Mouse (Mus musculus): ENCODE data around the gene Adprhl2. TPM values are rescaled to one million over a fixed set of nuclear protein-coding genes. Genes with fewer than 3 reads are reported as not detected.

Gene Adprhl2
- polyA plus RNA-seq, 1 experiment from 2014 or later, result 42.1 TPM

DNA sequence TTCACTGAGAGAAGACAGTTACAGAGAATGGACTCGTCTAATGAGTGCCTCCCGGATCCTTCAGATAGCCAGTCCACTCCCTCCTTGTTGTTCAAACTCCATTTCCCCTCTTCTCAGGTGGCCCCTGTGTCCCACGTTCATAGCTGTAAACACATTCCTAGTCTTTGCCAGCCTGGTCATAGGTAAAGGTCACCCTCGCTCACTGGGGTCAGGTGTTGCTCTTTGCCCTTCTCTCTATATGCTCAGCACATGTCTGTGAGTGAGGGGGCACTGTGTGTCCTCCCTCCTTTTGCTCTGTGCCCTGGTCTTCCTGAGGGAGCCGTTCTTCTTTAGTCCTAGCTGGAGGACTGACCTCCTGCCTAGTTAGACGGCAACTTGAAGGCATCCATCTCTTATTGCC lies 1.7 kb downstream of the Adprhl2 start:
- Histone ChIP-seq H3K36me3 (ENCODE audit: insufficient read depth, low read length) (peaks cover 7% of the 10 kb centered on the region; the same call in 1 of the 2 replicates), H3K9ac (replicated peaks; ENCODE audit: low read depth) (no peak overlapping the region), H3K4me1 (ENCODE audit: insufficient read depth, low read depth, low read length) (0 out of 2 replicates have a peak, but pooled peaks cover 8% of the 10 kb centered on the region), H3K9me3 (ENCODE audit: low read length) (no peaks in the 10 kb centered on the region), H3K4me2 (replicated peaks; ENCODE audit: low read depth, low read length) (no peak overlapping the region), H3K27me3 (replicated peaks; ENCODE audit: insufficient read depth, low read length) (no peaks in the 10 kb centered on the region), H3K27ac (ENCODE audit: low read length) (no peak overlapping the region), H3K4me3 (ENCODE audit: low read depth, low read length) (no peak overlapping the region)
- DNase-seq (ENCODE audit: low spot score) (no peak), ATAC-seq (no peak)
- TF ChIP-seq EP300 (IDR thresholded peaks at IDR 0.05) (no peak), CTCF (IDR thresholded peaks at IDR 0.05) (no peak)
- WGBS, result 83% methylated on average over 6 of the region's 6 CpGs

DNA sequence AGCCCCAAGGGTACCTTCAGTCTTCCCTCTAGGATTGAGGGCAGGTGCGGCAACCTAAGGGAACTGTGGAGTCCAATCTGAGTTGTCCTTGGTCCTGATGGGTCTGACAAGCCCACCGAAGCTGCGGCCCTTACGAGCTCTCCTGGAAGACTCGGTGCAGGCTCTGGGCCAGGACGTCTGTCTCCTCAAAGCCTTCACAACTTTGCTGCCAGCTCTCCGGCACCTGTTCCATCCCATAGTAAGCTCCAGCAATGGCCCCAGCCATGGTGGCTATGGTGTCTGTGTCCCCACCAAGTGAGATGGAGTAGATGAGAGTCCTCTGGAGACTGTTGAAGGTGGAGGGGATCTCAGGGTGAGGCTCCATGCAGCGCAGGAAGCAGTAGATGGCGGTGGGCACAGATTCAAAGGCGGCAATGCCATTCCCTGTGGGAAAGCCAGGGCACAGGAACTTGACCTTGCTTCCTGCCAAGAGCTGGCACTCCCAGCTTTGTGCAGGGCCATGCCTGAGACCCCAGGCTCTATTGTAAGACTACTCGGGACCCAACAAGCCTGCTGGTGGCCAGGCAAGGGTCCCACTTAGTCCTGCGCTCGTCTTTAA lies 5.0 kb downstream of the Adprhl2 start:
- no peak for ATAC-seq
- H3K4me1 ChIP-seq (ENCODE audit: insufficient read depth, low read depth, low read length), result 0 out of 2 replicates have a peak, but pooled peaks cover 8% of the 10 kb centered on the region

DNA sequence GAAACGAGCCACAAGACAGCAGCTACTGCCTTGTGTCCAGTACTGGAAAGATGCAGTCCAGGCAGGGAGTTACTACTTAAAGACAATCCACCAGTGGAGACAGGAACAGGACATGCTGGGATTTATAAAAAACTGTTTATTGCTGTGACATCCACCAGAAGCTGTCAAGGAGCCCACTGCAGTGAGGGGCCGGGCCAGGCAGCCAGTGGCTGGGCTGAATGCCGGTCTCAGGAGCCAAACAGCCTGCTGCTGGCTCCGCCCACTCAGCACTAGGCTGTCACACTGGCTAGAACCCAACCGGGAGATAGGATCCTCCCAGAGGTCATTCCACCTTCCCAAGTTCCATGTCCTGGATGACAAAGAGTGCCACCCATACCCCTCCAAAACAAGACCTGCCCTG lies 5.6 kb downstream of the Adprhl2 start:
- Histone ChIP-seq H3K36me3 (ENCODE audit: insufficient read depth, low read length) (peaks cover 7% of the 10 kb centered on the region; the same call in 1 of the 2 replicates), H3K4me3 (ENCODE audit: low read depth, low read length) (no peak overlapping the region), H3K4me2 (replicated peaks; ENCODE audit: low read depth, low read length) (no peak overlapping the region), H3K4me1 (ENCODE audit: insufficient read depth, low read depth, low read length) (0 out of 2 replicates have a peak, but pooled peaks cover 8% of the 10 kb centered on the region), H3K9me3 (ENCODE audit: low read length) (no peaks in the 10 kb centered on the region), H3K27ac (ENCODE audit: low read length) (no peak overlapping the region), H3K27me3 (replicated peaks; ENCODE audit: insufficient read depth, low read length) (no peaks in the 10 kb centered on the region), H3K9ac (replicated peaks; ENCODE audit: low read depth) (no peak overlapping the region)
- no peak for ATAC-seq
- 34% methylated on average over 5 of the region's 5 CpGs for WGBS
- no peak for TF ChIP-seq EP300 (IDR thresholded peaks at IDR 0.05)
- TF ChIP-seq CTCF (IDR thresholded peaks at IDR 0.05), result no peak
- no peak for DNase-seq (ENCODE audit: low spot score)

More for the DNA sequence above, 5.0 kb downstream of the Adprhl2 start:
- WGBS, result 86% methylated on average over 13 of the region's 13 CpGs
- H3K27me3 ChIP-seq (replicated peaks; ENCODE audit: insufficient read depth, low read length), result no peaks in the 10 kb centered on the region
- peaks cover 7% of the 10 kb centered on the region; the same call in 1 of the 2 replicates for H3K36me3 ChIP-seq (ENCODE audit: insufficient read depth, low read length)
- no peaks in the 10 kb centered on the region for H3K9me3 ChIP-seq (ENCODE audit: low read length)
- no peak overlapping the region for H3K4me2 ChIP-seq (replicated peaks; ENCODE audit: low read depth, low read length)
- TF ChIP-seq EP300 (IDR thresholded peaks at IDR 0.05), result no peak
- TF ChIP-seq CTCF (IDR thresholded peaks at IDR 0.05), result no peak
- DNase-seq (ENCODE audit: low spot score), result no peak
- H3K4me3 ChIP-seq (ENCODE audit: low read depth, low read length), result no peak overlapping the region
- no peak overlapping the region for H3K27ac ChIP-seq (ENCODE audit: low read length)
- no peak overlapping the region for H3K9ac ChIP-seq (replicated peaks; ENCODE audit: low read depth)

DNA sequence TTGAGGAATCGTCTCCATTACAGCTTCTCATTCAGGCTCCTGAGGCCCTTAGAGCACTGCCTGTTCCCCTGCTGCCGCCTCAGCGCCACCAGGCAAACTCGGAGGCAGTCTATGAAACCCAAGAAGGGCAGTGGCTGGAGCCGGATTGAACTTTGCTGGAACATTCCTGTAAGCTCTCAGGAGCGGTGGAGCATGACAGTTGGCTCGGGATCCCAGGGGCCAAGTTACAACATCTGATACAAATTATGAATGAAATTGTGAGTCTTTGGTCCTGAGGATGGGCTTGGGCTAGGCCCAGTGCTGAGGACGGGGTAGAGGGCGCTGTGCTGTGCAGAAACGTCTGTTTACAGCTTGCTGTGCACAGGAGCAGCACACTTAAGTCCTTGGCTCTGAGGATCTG lies 7.1 kb downstream of the Adprhl2 start:
- TF ChIP-seq EP300 (IDR thresholded peaks at IDR 0.05) (no peak), CTCF (IDR thresholded peaks at IDR 0.05) (no peak; the same call in 1 of the 2 replicates)

DNA sequence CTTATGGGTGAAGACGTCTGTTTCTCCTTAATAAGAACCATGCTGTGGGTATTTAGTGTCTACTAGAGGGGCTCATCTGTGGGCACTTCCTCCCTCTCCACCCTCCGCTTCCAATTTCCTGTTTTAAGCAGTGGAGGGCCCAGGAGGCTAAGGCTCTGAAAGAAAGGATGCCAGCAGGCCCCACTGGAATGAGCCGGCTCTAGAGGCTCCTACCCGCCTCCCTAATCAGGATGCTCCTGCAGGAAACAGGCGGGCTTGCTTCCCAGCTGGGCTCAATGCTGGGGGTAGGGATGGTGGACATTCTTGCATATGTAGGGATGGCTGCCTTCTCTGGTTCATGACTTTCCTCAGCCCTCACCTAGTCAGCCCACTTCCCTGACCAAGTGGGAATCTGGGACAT lies 8.3 kb downstream of the Adprhl2 start:
- no peaks in the 10 kb centered on the region for H3K9me3 ChIP-seq (ENCODE audit: low read length)
- H3K27ac ChIP-seq (ENCODE audit: low read length), result no peak overlapping the region
- no peaks in the 10 kb centered on the region for H3K27me3 ChIP-seq (replicated peaks; ENCODE audit: insufficient read depth, low read length)
- TF ChIP-seq EP300 (IDR thresholded peaks at IDR 0.05) (no peak), CTCF (IDR thresholded peaks at IDR 0.05) (no peak)
- ATAC-seq (no peak), DNase-seq (ENCODE audit: low spot score) (no peak)
- H3K36me3 ChIP-seq (ENCODE audit: insufficient read depth, low read length), result peaks cover 7% of the 10 kb centered on the region; the same call in 1 of the 2 replicates
- no peak overlapping the region for H3K4me3 ChIP-seq (ENCODE audit: low read depth, low read length)
- WGBS, result 43% methylated on average over 5 of the region's 5 CpGs
- no peak overlapping the region for H3K9ac ChIP-seq (replicated peaks; ENCODE audit: low read depth)
- no peak overlapping the region for H3K4me2 ChIP-seq (replicated peaks; ENCODE audit: low read depth, low read length)
- no peaks in the 10 kb centered on the region for H3K4me1 ChIP-seq (ENCODE audit: insufficient read depth, low read depth, low read length)

More for the DNA sequence above, 7.1 kb downstream of the Adprhl2 start:
- ATAC-seq (no peak), DNase-seq (ENCODE audit: low spot score) (no peak)
- H3K9me3 ChIP-seq (ENCODE audit: low read length), result no peaks in the 10 kb centered on the region
- H3K4me2 ChIP-seq (replicated peaks; ENCODE audit: low read depth, low read length), result no peak overlapping the region
- H3K27ac ChIP-seq (ENCODE audit: low read length), result no peak overlapping the region
- H3K36me3 ChIP-seq (ENCODE audit: insufficient read depth, low read length), result peaks cover 7% of the 10 kb centered on the region; the same call in 1 of the 2 replicates
- H3K9ac ChIP-seq (replicated peaks; ENCODE audit: low read depth), result no peak overlapping the region
- H3K27me3 ChIP-seq (replicated peaks; ENCODE audit: insufficient read depth, low read length), result no peaks in the 10 kb centered on the region
- WGBS, result 68% methylated on average over 10 of the region's 10 CpGs
- no peak overlapping the region for H3K4me3 ChIP-seq (ENCODE audit: low read depth, low read length)
- H3K4me1 ChIP-seq (ENCODE audit: insufficient read depth, low read depth, low read length), result no peaks in the 10 kb centered on the region

DNA sequence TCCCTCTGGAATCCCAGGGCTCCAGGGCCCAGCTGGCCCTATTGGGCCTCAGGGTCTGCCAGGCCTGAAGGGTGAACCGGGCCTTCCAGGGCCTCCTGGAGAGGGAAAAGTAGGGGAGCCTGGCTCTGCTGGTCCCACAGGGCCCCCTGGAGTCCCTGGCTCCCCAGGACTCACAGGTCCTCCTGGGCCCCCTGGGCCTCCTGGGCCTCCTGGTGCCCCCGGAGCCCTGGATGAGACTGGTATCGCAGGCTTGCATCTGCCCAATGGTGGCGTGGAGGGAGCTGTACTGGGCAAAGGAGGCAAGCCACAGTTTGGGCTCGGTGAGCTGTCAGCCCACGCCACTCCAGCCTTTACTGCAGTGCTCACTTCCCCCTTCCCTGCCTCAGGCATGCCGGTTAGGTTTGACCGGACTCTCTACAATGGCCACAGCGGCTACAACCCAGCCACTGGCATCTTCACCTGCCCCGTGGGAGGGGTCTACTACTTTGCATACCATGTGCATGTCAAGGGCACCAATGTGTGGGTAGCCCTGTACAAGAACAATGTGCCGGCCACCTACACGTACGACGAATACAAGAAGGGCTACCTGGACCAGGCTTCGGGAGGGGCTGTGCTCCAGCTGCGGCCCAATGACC lies 9.8 kb downstream of the Adprhl2 start:
- Histone ChIP-seq H3K36me3 (ENCODE audit: insufficient read depth, low read length) (no peaks in the 10 kb centered on the region), H3K27ac (ENCODE audit: low read length) (no peak overlapping the region), H3K9ac (replicated peaks; ENCODE audit: low read depth) (no peak overlapping the region), H3K9me3 (ENCODE audit: low read length) (no peaks in the 10 kb centered on the region), H3K4me3 (ENCODE audit: low read depth, low read length) (no peak overlapping the region), H3K4me1 (ENCODE audit: insufficient read depth, low read depth, low read length) (no peaks in the 10 kb centered on the region), H3K27me3 (replicated peaks; ENCODE audit: insufficient read depth, low read length) (no peaks in the 10 kb centered on the region), H3K4me2 (replicated peaks; ENCODE audit: low read depth, low read length) (no peak overlapping the region)
- WGBS, result 87% methylated on average over 16 of the region's 16 CpGs
- ATAC-seq, result no peak
- DNase-seq (ENCODE audit: low spot score), result no peak
- TF ChIP-seq CTCF (IDR thresholded peaks at IDR 0.05), result no peak
- TF ChIP-seq EP300 (IDR thresholded peaks at IDR 0.05), result no peak

All from lung, postnatal 0 days (tissue).